Mouse (Mus musculus): ENCODE results near the gene Prkce.

DNA sequence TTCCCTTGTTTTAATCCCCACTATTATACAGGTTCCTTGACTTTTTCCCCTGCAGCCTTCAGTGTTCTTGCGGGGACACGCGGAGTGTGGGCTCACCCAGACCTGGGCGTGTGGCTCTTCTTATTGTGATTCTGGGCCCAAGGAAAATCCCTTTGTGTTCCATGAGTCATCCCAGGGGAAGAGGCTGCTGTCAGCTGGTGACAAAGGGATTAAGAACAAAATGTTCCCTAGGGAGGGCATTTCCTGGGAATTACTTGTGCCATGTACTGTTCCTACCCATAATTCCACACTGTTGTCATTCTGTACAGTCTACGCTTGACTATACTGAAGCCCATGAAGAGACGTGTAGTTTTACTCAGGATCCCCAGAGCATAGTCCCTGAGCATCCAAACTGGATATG lies 10.6 kb upstream of the Prkce start:
- TF ChIP-seq CHD2 (IDR thresholded peaks at IDR 0.05; ENCODE audit: low read depth, low read length) (no peak), ZNF384 (IDR thresholded peaks at IDR 0.05; ENCODE audit: low read depth, low read length) (no peak), MAFK (IDR thresholded peaks at IDR 0.05; ENCODE audit: insufficient read depth, low read depth, low read length) (no peak), HCFC1 (IDR thresholded peaks at IDR 0.05; ENCODE audit: borderline replicate concordance, insufficient read depth, low read length) (no peak), ZC3H11A (IDR thresholded peaks at IDR 0.05; ENCODE audit: borderline replicate concordance, low read depth, low read length) (no peak)
